Mouse (Mus musculus): ENCODE results near the gene Txndc12.

DNA sequence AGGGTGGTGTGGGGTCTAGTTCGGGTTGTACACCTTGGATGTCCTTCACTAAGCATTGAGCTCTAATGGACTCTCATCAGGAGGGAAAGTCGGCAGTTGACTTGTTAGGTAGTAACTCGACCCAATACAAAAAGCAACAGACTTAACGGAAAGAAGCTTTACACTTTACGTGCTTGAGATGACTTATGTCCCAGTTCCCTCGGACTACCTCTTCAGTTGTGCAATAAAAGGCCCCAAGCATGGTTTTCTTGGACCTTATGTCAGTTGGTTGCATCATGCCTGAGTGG is 630 bp upstream of the Txndc12 start:
- TF ChIP-seq POLR2A (IDR thresholded peaks at IDR 0.05; ENCODE audit: low read depth, low read length) (peak; percentile 16; the same call in 1 of the 2 replicates), CTCF (IDR thresholded peaks at IDR 0.05; ENCODE audit: extremely low read depth, insufficient read depth, insufficient read length, insufficient replicate concordance) (no peak)
